Mouse (Mus musculus) heart, embryonic 13.5 days (tissue): ENCODE measurements around the gene Dact3. TPM values are rescaled to one million over a fixed set of nuclear protein-coding genes. Genes with fewer than 3 reads are reported as not detected.
A peak's percentile ranks its signal among the peaks of the same experiment; 100 is the strongest.

Experiments used
- ATAC-seq: fragments of 200-750 bp; cut with Nextera tagmentation; 2 replicates; pipeline ENCODE4 v1.8.0; 2017; ENCODE audit warnings: moderate TSS enrichment; ENCODE audit not compliant: insufficient number of reproducible peaks, low FRiP score, low TSS enrichment; ENCODE audit errors: extremely low read depth
- H3K27ac ChIP-seq: fragments of 300-500 bp; sonication (generic); replicated peaks from 2 replicates; pipeline ENCODE4 v1.5.1; 2015; ENCODE audit warnings: moderate library complexity, mild to moderate bottlenecking, inconsistent platforms
- H3K27me3 ChIP-seq: fragments of 300-500 bp; sonication (generic); replicated peaks from 2 replicates; pipeline ENCODE4 v1.6.1; 2015; ENCODE audit warnings: mild to moderate bottlenecking, inconsistent platforms
- H3K36me3 ChIP-seq: fragments of 300-500 bp; sonication (generic); 2 replicates; pipeline ENCODE4 v1.6.1; 2015; ENCODE audit warnings: mild to moderate bottlenecking, inconsistent platforms
- H3K4me1 ChIP-seq: fragments of 300-500 bp; sonication (generic); 2 replicates; pipeline ENCODE4 v1.6.1; 2015; ENCODE audit warnings: inconsistent platforms
- H3K4me2 ChIP-seq: fragments of 300-500 bp; sonication (generic); 2 replicates; pipeline ENCODE4 v1.6.1; 2015; ENCODE audit warnings: inconsistent platforms, mild to moderate bottlenecking, moderate library complexity
- H3K4me3 ChIP-seq: fragments of 300-500 bp; sonication (generic); 2 replicates; pipeline ENCODE4 v1.5.1; 2015; ENCODE audit warnings: moderate library complexity, mild to moderate bottlenecking, inconsistent platforms
- H3K9ac ChIP-seq: fragments of 300-500 bp; sonication (generic); 2 replicates; pipeline ENCODE4 v1.6.1; 2015; ENCODE audit warnings: inconsistent platforms, mild to moderate bottlenecking, moderate library complexity
- H3K9me3 ChIP-seq: fragments of 300-500 bp; sonication (generic); 2 replicates; pipeline ENCODE4 v1.6.1; 2016; ENCODE audit warnings: inconsistent platforms
- WGBS: fragments of 180-500 bp; shearing (Covaris S2); methylation state at CpG from one replicate; pipeline ENCODE4 v1.1.7; 2015; ENCODE audit warnings: mixed read lengths; 5-methylcytosine and 5-hydroxymethylcytosine counted together
- polyA plus RNA-seq: library from polyadenylated mRNA; unstranded; fragments of >200 nt; fragmentation: Nextera tagmentation; extraction: Ambion mirVana; gene quantifications from 2 replicates; pipeline ENCODE4 v1.2.1, GENCODE M21; 2015

The Dact3 gene
- polyA plus RNA-seq, 1 experiment from 2014 or later, result 4.7 TPM

DNA sequence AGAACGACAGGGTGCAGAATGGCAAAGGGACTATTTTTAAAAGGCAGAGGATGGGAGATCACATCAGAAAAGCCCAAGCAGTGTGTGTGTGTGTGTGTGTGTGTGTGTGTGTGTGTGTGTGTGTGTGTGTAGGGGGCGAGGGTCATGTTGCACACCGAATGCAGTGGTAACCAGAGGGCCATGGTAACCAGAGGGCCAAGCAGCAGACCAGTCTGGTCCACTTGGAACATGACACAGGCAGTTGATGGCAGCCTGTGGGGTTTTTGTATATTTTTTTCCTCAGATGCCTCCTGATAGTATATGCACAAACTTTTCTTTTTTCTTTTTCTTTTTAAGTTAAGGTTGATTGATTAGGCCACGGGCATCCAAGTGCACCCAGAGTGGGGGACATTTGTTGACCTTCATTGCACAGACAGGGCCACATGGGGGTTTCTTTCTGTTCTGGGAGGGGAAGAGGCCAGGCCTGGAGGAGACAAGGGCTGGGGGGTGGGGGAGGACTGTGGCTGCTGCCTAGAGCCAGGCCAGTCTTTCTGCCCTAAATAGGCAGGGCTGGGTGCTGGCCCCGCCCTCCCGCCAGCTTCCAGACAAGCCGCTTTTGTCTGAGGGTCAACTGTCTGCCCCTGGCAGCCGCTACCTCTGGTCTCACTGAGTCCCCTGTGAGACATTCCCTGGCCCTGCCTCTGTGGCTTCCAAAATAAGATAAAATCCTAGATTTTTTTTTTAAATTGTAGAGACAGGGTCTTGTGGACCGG, 4.9 kb downstream of the Dact3 start:
- H3K9ac ChIP-seq, result peak overlapping the region; percentile 78
- peaks cover 58% of the 10 kb centered on the region for H3K36me3 ChIP-seq

DNA sequence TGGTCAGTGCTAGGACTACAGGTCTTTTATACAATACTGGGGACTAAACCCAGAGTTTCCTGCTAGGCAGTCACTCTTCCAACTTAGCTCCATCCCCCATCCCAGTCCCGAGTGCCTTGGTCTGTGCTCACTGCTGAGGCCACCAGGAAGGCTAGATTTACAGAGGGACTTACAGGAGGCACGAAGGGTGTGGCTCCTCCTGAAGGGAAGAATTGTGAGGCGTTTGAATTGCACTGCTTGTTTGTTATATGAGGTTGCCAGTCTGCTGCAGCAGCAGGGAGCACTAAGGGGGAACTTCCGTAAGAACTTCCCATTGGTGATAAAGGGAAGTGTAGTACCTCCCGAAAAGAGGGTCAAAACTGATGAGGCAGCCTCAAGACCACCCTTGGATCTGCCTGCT, 5.5 kb downstream of the Dact3 start:
- H3K27me3 ChIP-seq, result peaks cover 13% of the 10 kb centered on the region
- H3K4me2 ChIP-seq, result peak overlapping the region; percentile 50
- ATAC-seq, result no peak
- H3K36me3 ChIP-seq, result peaks cover 65% of the 10 kb centered on the region
- peaks cover 78% of the 10 kb centered on the region for H3K4me1 ChIP-seq
- H3K4me3 ChIP-seq, result 0 out of 2 replicates have a peak overlapping the region, but pooled peaks have one; percentile 4
- H3K9ac ChIP-seq, result peak overlapping the region; percentile 78
- 16% methylated on average over 5 of the region's 5 CpGs for WGBS
- H3K27ac ChIP-seq, result peak overlapping the region; percentile 98
- peaks cover 11% of the 10 kb centered on the region for H3K9me3 ChIP-seq

More for the DNA sequence above, 4.9 kb downstream of the Dact3 start:
- Histone ChIP-seq H3K9me3 (peaks cover 5% of the 10 kb centered on the region), H3K4me1 (peaks cover 72% of the 10 kb centered on the region), H3K27ac (peak overlapping the region; percentile 98), H3K4me2 (peak overlapping the region; percentile 50), H3K4me3 (0 out of 2 replicates have a peak overlapping the region, but pooled peaks have one; percentile 4), H3K27me3 (peaks cover 7% of the 10 kb centered on the region; the same call in 1 of the 2 replicates)
- peak; percentile 48; the same call in 1 of the 2 replicates for ATAC-seq
- WGBS, result 19% methylated on average over 9 of the region's 9 CpGs

DNA sequence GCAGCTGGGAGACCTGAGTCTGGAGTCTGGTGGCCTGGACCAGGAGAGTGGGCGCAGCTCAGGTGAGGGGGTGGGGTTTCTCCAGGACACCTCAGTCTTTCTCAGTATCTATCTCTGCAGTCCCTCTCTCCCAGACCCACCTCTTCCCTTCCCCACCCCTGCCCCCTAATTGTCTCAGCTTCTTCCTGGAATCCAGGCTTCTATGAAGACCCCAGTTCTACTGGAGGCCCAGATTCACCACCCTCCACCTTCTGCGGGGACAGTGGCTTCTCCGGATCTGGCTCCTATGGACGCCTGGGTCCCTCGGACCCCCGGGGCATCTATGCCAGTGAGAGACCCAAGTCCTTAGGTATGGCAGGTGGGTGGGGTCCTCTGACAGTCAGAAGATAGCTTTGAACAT, 8.0 kb downstream of the Dact3 start:
- Histone ChIP-seq H3K9me3 (peaks cover 20% of the 10 kb centered on the region), H3K36me3 (peaks cover 87% of the 10 kb centered on the region), H3K4me3 (no peak overlapping the region), H3K4me1 (peaks cover 56% of the 10 kb centered on the region), H3K9ac (peak overlapping the region; percentile 57), H3K27me3 (peaks cover 25% of the 10 kb centered on the region), H3K27ac (peak overlapping the region; percentile 98), H3K4me2 (peak overlapping the region; percentile 19)
- 78% methylated on average over 6 of the region's 6 CpGs for WGBS
- ATAC-seq, result no peak

DNA sequence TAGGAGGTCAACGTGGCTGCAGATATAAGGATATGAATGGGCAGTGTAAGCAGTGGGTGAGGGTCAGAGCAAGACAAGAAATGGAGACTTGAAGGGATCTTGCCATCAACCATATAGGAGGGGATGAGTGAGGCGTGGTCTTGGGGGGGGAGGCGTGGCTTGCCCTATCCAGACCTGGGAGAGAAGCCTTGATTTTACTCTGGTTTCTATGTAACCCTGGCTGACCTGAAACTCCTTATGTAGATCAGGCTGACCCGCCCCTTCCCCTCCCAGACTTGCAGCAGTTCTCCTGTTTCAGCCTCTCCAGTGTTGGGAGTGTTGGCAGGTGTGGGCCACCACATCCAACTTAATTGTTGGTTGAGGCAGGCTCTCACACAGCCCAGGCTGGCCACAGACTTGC, 9.2 kb downstream of the Dact3 start:
- Histone ChIP-seq H3K4me3 (no peak overlapping the region), H3K27me3 (peaks cover 25% of the 10 kb centered on the region), H3K9me3 (peaks cover 20% of the 10 kb centered on the region), H3K9ac (no peak overlapping the region), H3K27ac (no peak overlapping the region), H3K4me1 (peaks cover 44% of the 10 kb centered on the region), H3K4me2 (no peak overlapping the region), H3K36me3 (peaks cover 86% of the 10 kb centered on the region)
- no peak for ATAC-seq
- WGBS, result 63% methylated on average over 4 of the region's 4 CpGs

DNA sequence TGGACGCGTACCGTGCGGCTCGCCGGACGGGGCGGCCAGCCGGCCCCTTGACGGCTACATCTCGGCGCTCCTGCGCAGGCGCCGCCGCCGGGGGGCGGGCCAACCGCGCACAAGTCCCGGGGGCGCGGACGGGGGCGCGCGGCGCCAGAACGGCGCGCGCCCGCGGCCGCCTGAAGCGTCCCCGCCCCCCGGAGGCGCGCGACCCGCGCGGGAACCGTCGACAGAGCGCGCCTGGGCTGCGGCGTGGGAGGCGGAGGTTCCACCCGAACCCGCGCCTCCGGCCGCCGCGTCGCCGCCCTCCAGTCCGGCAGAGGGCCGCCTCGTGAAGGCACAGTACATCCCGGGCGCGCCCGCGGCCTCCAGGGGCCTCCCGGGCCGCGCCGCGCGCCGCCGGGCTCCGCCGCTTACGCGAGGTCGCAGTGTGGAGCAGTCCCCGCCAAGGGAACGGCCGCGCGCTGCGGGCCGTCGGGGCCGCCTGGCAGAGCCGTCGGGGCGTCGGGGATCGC, 10.2 kb downstream of the Dact3 start:
- Histone ChIP-seq H3K27ac (no peak overlapping the region), H3K27me3 (peaks cover 25% of the 10 kb centered on the region), H3K4me1 (peaks cover 43% of the 10 kb centered on the region), H3K9me3 (peaks cover 20% of the 10 kb centered on the region), H3K4me2 (peak overlapping the region; percentile 53), H3K4me3 (peak overlapping the region; percentile 39), H3K9ac (peak overlapping the region; percentile 37; the same call in 1 of the 2 replicates), H3K36me3 (peaks cover 89% of the 10 kb centered on the region)
- 14% methylated on average over 88 of the region's 95 CpGs for WGBS
- no peak for ATAC-seq

DNA sequence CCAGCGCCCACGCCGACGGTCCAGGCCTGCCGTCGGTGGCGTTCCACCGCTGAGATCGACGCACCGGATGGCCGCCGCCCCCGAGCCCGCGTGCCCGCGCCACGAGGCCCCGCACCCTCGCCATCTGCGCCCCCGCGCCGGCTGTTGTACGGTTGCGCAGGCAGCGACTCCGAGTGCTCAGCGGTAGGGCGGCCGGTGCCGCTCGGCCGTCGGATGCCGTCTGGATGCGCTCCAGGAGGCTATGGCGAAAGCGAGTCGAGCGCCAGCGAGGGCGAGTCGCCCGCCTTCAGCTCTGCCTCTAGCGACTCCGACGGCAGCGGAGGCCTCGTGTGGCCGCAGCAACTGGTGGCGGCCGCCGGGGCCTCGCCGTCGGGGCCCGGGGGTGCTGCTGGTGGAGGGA, 10.8 kb downstream of the Dact3 start:
- Histone ChIP-seq H3K4me3 (peak overlapping the region; percentile 39), H3K4me1 (peaks cover 43% of the 10 kb centered on the region), H3K4me2 (peak overlapping the region; percentile 53; the same call in 1 of the 2 replicates), H3K36me3 (peaks cover 86% of the 10 kb centered on the region), H3K9ac (0 out of 2 replicates have a peak overlapping the region, but pooled peaks have one; percentile 37), H3K9me3 (peaks cover 20% of the 10 kb centered on the region), H3K27me3 (peaks cover 25% of the 10 kb centered on the region), H3K27ac (no peak overlapping the region)
- ATAC-seq, result no peak
- 48% methylated on average over 59 of the region's 59 CpGs for WGBS

DNA sequence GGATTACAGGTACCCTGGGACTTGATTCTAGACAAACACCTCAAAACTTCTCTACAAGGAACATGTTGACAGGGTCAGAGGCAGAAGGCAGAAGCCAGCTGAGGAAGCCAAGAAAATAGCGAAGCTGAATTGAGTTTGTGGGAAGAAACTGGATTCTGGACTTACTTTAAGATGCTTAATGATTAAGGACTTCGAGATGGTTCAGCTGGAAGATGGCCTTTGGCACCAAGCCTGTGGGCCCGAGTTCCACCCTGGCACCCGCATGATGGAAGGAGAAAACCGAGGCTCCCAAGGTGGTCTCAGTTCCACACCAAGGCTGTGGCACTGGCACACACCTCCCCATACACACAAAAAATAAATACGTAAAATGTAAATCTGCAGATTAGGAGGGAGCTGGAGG, 15.4 kb downstream of the Dact3 start:
- Histone ChIP-seq H3K4me1 (peaks cover 54% of the 10 kb centered on the region), H3K4me2 (peak overlapping the region; percentile 72), H3K9me3 (peaks cover 10% of the 10 kb centered on the region), H3K36me3 (peaks cover 43% of the 10 kb centered on the region), H3K4me3 (peak overlapping the region; percentile 43), H3K27ac (peak overlapping the region; percentile 93), H3K9ac (peak overlapping the region; percentile 69), H3K27me3 (peaks cover 45% of the 10 kb centered on the region)
- WGBS, result 21% methylated on average over 6 of the region's 6 CpGs
- no peak for ATAC-seq

DNA sequence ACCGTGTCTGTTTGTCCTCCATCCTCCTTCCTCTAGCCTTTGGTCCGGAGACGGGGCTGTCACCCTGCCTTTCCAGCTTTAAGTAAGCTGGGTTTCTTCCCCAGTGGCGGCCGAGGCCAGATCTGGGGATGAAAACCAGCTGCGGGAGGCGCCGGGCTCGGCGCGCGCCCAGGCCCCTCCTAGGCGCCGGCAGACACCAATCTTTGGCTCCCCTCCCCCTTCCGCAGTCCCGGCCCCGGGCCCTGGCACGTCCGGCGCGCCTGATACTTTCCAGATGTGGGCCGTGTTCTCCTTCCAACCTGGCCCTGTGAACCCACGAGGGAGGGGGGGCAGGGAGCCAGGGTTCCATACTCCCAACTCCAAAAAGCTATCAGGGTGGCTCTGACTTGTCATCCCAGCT, 15.8 kb downstream of the Dact3 start:
- Histone ChIP-seq H3K9ac (peak overlapping the region; percentile 69), H3K27ac (peak overlapping the region; percentile 93), H3K9me3 (peaks cover 6% of the 10 kb centered on the region), H3K36me3 (peaks cover 39% of the 10 kb centered on the region), H3K4me3 (peak overlapping the region; percentile 43), H3K4me1 (peaks cover 55% of the 10 kb centered on the region), H3K27me3 (peaks cover 42% of the 10 kb centered on the region), H3K4me2 (peak overlapping the region; percentile 72)
- WGBS, result 1% methylated on average over 23 of the region's 23 CpGs
- ATAC-seq, result peak; percentile 51; the same call in 1 of the 2 replicates

DNA sequence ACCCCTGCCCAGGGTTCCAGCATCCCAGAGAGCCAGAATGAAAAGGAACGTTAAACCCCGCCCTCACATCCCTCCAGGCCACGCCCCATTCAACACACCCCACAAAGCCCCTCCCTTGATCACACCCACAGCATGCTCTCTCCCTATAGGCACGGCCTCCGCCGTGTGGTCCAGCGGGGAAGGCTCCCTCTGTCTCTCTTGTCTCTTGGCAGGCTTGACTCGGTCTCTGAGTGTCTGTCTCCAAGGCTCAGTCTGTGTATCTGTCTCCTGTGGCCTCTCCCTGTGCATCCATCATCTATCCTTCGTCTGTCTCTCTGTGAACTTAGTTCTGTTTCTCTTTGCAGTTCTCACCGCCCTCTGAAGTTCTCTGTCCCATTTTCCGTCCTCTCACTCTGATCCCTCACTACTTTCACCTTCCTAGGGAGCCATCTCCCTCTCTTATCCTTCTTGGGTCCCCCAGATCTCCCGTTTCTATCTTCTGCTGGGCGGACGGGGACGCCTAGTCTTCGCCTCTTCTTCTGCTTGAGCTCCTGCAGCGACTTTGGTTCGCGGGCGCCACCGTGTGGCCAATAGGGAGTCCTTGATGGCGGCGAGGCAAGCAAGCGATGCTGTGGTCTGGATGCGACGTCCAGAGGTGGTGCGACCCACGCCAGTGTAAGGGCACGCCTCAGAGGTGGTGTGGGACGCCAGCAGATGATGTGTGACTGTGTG, 16.7 kb downstream of the Dact3 start, which contains the start of gene Gng8:
Gng8 (plus strand) TSS at position 146 of the 711 bp plus-strand sequence.
- Histone ChIP-seq H3K4me2 (peak within 1 kb of the TSS; percentile 72), H3K4me3 (peak within 1 kb of the TSS; percentile 43), H3K27me3 (peaks cover 40% of the 10 kb centered on the region), H3K4me1 (peaks cover 55% of the 10 kb centered on the region), H3K27ac (peak within 1 kb of the TSS; percentile 93), H3K9ac (peak within 1 kb of the TSS; percentile 69), H3K36me3 (peaks cover 30% of the 10 kb centered on the region), H3K9me3 (no peaks in the 10 kb centered on the region)
- peak; percentile 72 for ATAC-seq
- under 1% methylated on average over 30 of the region's 30 CpGs for WGBS

DNA sequence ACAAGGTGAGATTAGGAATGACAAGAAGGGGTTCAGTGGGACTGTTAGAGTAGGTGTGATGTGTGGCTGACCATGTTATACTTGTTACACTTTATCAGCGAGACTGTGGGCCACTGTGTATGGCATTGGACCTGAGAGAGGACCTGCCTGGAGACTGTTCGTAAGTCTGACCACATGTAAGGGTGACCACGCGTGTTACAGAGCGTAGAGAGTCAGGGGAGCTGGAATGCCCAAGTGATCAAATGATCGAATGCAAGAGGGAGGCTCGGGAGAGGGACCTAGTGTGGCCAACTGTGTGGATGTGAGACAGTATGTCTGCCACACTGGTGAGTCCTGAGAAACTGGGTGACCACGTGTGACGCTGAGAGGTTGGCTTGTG, 17.2 kb downstream of the Dact3 start:
- Histone ChIP-seq H3K4me2 (peak overlapping the region; percentile 72), H3K27me3 (peaks cover 40% of the 10 kb centered on the region), H3K9me3 (no peaks in the 10 kb centered on the region), H3K4me3 (peak overlapping the region; percentile 43), H3K9ac (peak overlapping the region; percentile 69), H3K4me1 (peaks cover 55% of the 10 kb centered on the region), H3K27ac (no peak overlapping the region), H3K36me3 (peaks cover 25% of the 10 kb centered on the region)
- 38% methylated on average over 9 of the region's 9 CpGs for WGBS
- ATAC-seq, result no peak

DNA sequence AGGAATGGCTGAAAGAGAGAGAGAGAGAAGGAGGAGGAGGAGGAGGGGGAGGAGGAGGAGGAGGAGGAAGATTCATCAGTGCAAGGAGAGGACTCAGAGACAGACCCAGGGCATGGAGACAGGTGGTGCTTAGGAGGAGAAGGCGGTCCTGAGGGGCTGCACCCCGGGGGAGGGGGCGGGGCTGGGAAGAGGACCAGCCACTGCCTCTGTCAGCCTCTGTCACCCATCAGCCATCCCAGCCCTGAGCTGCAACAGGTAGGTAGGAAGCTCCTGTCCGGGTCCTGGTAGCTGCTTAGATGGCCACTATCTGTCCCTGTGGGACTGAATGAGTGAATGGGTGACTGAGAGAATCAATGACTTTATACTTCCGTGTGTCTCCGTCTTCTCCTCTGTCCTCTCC, 18.5 kb downstream of the Dact3 start:
- Histone ChIP-seq H3K4me3 (peak overlapping the region; percentile 35), H3K27me3 (peaks cover 41% of the 10 kb centered on the region), H3K4me1 (peaks cover 55% of the 10 kb centered on the region), H3K9me3 (no peaks in the 10 kb centered on the region), H3K36me3 (peaks cover 12% of the 10 kb centered on the region), H3K27ac (no peak overlapping the region), H3K9ac (peak overlapping the region; percentile 69), H3K4me2 (peak overlapping the region; percentile 72)
- WGBS, result 7% methylated on average over 6 of the region's 6 CpGs
- no peak for ATAC-seq
